Mouse (Mus musculus): Measurements from ENCODE around the gene Nkg7.

DNA sequence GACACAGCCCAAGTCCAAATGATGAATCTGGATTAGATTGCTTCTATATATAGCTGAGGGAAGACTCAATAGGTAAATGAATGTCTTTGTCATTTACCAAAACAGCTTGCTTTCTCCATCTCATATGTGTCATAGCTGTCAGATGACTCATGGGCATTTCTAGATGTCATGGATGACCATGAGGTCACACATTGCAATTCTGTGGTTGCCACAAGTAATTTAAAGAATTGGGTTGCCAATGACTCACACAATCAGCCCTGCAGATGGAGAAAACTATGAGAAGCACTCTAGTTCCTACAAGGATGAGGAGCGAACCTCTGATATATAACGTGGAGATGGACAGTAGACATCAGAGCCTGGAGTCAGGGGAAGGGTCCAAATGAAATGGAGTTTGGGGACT, 37.4 kb upstream of the Nkg7 start:
- TF ChIP-seq POLR2A (IDR thresholded peaks at IDR 0.05; ENCODE audit: control insufficient read depth, extremely low read depth, insufficient read depth, low read length, poor library complexity), result no peak
- TF ChIP-seq CTCF (IDR thresholded peaks at IDR 0.05; ENCODE audit: borderline replicate concordance, control insufficient read depth, extremely low read depth, insufficient read depth, low read length, poor library complexity), result no peak
